In the genomic region with DNA sequence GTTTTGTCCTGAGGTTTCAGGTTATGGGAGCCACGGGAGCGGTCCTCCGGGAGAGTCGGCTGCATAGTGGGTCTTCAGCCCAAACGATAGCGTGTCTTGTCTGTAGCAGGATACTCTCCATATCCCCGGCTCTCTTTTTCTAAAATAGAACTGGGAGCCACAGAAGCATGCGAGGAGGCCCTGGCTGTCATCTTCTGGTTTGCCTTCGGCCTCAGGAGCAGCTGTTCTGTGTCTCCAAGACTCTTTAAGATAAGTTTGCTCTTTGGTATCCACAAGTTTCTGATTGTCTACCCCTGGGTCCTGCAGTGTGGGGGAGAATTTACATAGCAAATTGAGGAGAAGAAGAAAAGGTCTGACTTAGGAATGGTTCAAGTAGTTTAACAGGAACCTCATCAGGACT, we compare ENCODE assay signal across 1 mouse cellular context.
TF ChIP-seq lines count a peak whose summit lies in the region.

No protein-coding gene starts in this region.

TF ChIP-seq in MEL, 35 proteins besides CTCF, POLR2A, EP300 and RAD21 (continued from another document):
- TF ChIP-seq CHD1 (IDR thresholded peaks at IDR 0.05; ENCODE audit: low read depth, low read length) (no peak), USF1 (IDR thresholded peaks at IDR 0.05; ENCODE audit: low read depth, low read length) (no peak), RCOR1 (IDR thresholded peaks at IDR 0.05; ENCODE audit: low read depth, low read length) (no peak), SMC3 (IDR thresholded peaks at IDR 0.05; ENCODE audit: low read depth, low read length) (no peak), CHD2 (IDR thresholded peaks at IDR 0.05; ENCODE audit: low read length) (no peak), HCFC1 (IDR thresholded peaks at IDR 0.05; ENCODE audit: low read depth, low read length) (no peak), ZNF384 (IDR thresholded peaks at IDR 0.05; ENCODE audit: low read depth, low read length) (no peak)
